Mouse (Mus musculus) heart, embryonic 11.5 days (tissue): ENCODE results near the gene Gm5089. TPM values are rescaled to one million over a fixed set of nuclear protein-coding genes. Genes with fewer than 3 reads are reported as not detected.
"Not testable (repeated sequence)": the region's sequence is repeated elsewhere in the genome, so short reads cannot be mapped to it uniquely, and the experiment has no call there.

ENCODE experiments used
- ATAC-seq: fragments of 200-750 bp; cut with Nextera tagmentation; replicated peaks from 2 replicates; pipeline ENCODE4 v1.8.0; 2017; ENCODE audit warnings: moderate library complexity; ENCODE audit not compliant: insufficient number of reproducible peaks, low FRiP score, low TSS enrichment
- H3K27ac ChIP-seq: fragments of 300-500 bp; sonication (generic); 2 replicates; pipeline ENCODE4 v1.5.1; 2014; ENCODE audit warnings: mild to moderate bottlenecking, low read depth, low read length
- H3K27me3 ChIP-seq: fragments of 300-500 bp; sonication (generic); 2 replicates; pipeline ENCODE4 v1.6.1; 2014; ENCODE audit warnings: mild to moderate bottlenecking, low read length, mixed read lengths; ENCODE audit not compliant: control insufficient read depth, insufficient read depth
- H3K36me3 ChIP-seq: fragments of 300-500 bp; sonication (generic); 2 replicates; pipeline ENCODE4 v1.6.1; 2014; ENCODE audit warnings: mild to moderate bottlenecking, low read length, moderate library complexity, mixed read lengths; ENCODE audit not compliant: control insufficient read depth, insufficient read depth
- H3K4me1 ChIP-seq: fragments of 300-500 bp; sonication (generic); 2 replicates; pipeline ENCODE4 v1.6.1; 2014; ENCODE audit warnings: low read length; ENCODE audit not compliant: control insufficient read depth, insufficient read depth
- H3K4me2 ChIP-seq: fragments of 300-500 bp; sonication (generic); 2 replicates; pipeline ENCODE4 v1.6.1; 2014; ENCODE audit warnings: mild to moderate bottlenecking, moderate library complexity
- H3K4me3 ChIP-seq: fragments of 300-500 bp; sonication (generic); 2 replicates; pipeline ENCODE4 v1.5.1; 2014; ENCODE audit warnings: low read depth, low read length
- H3K9ac ChIP-seq: fragments of 300-500 bp; sonication (generic); 2 replicates; pipeline ENCODE4 v1.6.1; 2014; ENCODE audit warnings: mild to moderate bottlenecking, low read depth, low read length, moderate library complexity
- H3K9me3 ChIP-seq: fragments of 300-500 bp; sonication (generic); replicated peaks from 2 replicates; pipeline ENCODE4 v1.6.1; 2016; ENCODE audit warnings: low read length; ENCODE audit not compliant: control insufficient read depth
- WGBS: fragments of 180-500 bp; shearing (Covaris S2); extraction: QIAGEN DNeasy Blood & Tissue Kit; methylation state at CpG from one replicate; pipeline ENCODE4 v1.1.7; 2014; ENCODE audit not compliant: insufficient replicate concordance; 5-methylcytosine and 5-hydroxymethylcytosine counted together
- polyA plus RNA-seq: library from polyadenylated mRNA; unstranded; fragments of >200 nt; fragmentation: Nextera tagmentation; extraction: Ambion mirVana; gene quantifications from 2 replicates; pipeline ENCODE4 v1.2.1, GENCODE M21; 2014

Gm5089 gene
- polyA plus RNA-seq, 1 experiment from 2014 or later: not detected

- Histone ChIP-seq H3K4me2 (no peak overlapping the region), H3K9me3 (no peaks in the 10 kb centered on the region), H3K9ac (no peak overlapping the region), H3K27me3 (peaks cover 96% of the 10 kb centered on the region), H3K4me3 (no peak overlapping the region), H3K36me3 (no peaks in the 10 kb centered on the region), H3K4me1 (peaks cover 14% of the 10 kb centered on the region; the same call in 1 of the 2 replicates), H3K27ac (no peak overlapping the region)
- no peak for ATAC-seq
- 7% methylated on average over 23 of the region's 23 CpGs for WGBS
Measured at GRCm38 (mm10) chr14:122467926-122468841, 17.3 kb upstream of the Gm5089 start.

- H3K36me3 ChIP-seq: no peaks in the 10 kb centered on the region
- H3K4me2 ChIP-seq: no peak overlapping the region
- H3K27me3 ChIP-seq: peaks cover 96% of the 10 kb centered on the region
- no peaks in the 10 kb centered on the region for H3K9me3 ChIP-seq
- no peak overlapping the region for H3K27ac ChIP-seq
- WGBS: 64% methylated on average over 7 of the region's 7 CpGs
- ATAC-seq: no peak
- no peak overlapping the region for H3K4me3 ChIP-seq
- no peak overlapping the region for H3K9ac ChIP-seq
- H3K4me1 ChIP-seq: peaks cover 16% of the 10 kb centered on the region; the same call in 1 of the 2 replicates
Measured at GRCm38 (mm10) chr14:122466756-122467362, 15.9 kb upstream of the Gm5089 start.

GRCm38 (mm10) chr14:122465931-122466490 lies 15.1 kb upstream of the Gm5089 start:
- peak overlapping the region; percentile 57 for H3K4me3 ChIP-seq
- ATAC-seq: no peak
- H3K9ac ChIP-seq: no peak overlapping the region
- peaks cover 94% of the 10 kb centered on the region for H3K27me3 ChIP-seq
- no peaks in the 10 kb centered on the region for H3K36me3 ChIP-seq
- H3K4me1 ChIP-seq: peaks cover 16% of the 10 kb centered on the region; the same call in 1 of the 2 replicates
- no peak overlapping the region for H3K27ac ChIP-seq
- peak overlapping the region; percentile 96; the same call in 1 of the 2 replicates for H3K4me2 ChIP-seq
- 28% methylated on average over 13 of the region's 13 CpGs for WGBS
- no peaks in the 10 kb centered on the region for H3K9me3 ChIP-seq

- ATAC-seq: peak; percentile 56
Measured at GRCm38 (mm10) chr14:122464763-122465741, 14.1 kb upstream of the Gm5089 start, which contains the start of gene Zic5. TSS of gene Zic5 (minus strand) at chr14:122465677.

GRCm38 (mm10) chr14:122464351-122464762 lies 13.4 kb upstream of the Gm5089 start:
- no peaks in the 10 kb centered on the region for H3K9me3 ChIP-seq
- H3K27ac ChIP-seq: no peak overlapping the region
- H3K9ac ChIP-seq: no peak overlapping the region
- no peaks in the 10 kb centered on the region for H3K36me3 ChIP-seq
- peaks cover 16% of the 10 kb centered on the region; the same call in 1 of the 2 replicates for H3K4me1 ChIP-seq
- H3K27me3 ChIP-seq: peaks cover 85% of the 10 kb centered on the region
- peak overlapping the region; percentile 96 for H3K4me2 ChIP-seq
- H3K4me3 ChIP-seq: peak overlapping the region; percentile 57
- no peak for ATAC-seq
- WGBS: under 1% methylated on average over 50 of the region's 62 CpGs

More at GRCm38 (mm10) chr14:122464763-122465741, 14.1 kb upstream of the Gm5089 start, which contains the start of gene Zic5:
- H3K4me3 ChIP-seq: peak within 1 kb of the TSS; percentile 57
- no peaks in the 10 kb centered on the region for H3K36me3 ChIP-seq
- no peak within 1 kb of the TSS for H3K27ac ChIP-seq
- WGBS: under 1% methylated on average over 40 of the region's 62 CpGs
- H3K4me2 ChIP-seq: peak within 1 kb of the TSS; percentile 96
- H3K9me3 ChIP-seq: no peaks in the 10 kb centered on the region
- peaks cover 16% of the 10 kb centered on the region; the same call in 1 of the 2 replicates for H3K4me1 ChIP-seq
- peaks cover 89% of the 10 kb centered on the region for H3K27me3 ChIP-seq
- H3K9ac ChIP-seq: no peak within 1 kb of the TSS

GRCm38 (mm10) chr14:122463734-122464341 lies 12.9 kb upstream of the Gm5089 start:
- not testable (repeated sequence) for H3K9ac ChIP-seq, ATAC-seq, H3K36me3 ChIP-seq, H3K9me3 ChIP-seq, H3K27ac ChIP-seq
- H3K4me3 ChIP-seq: peak overlapping the region; percentile 57
- H3K27me3 ChIP-seq: peaks cover 80% of the 10 kb centered on the region
- under 1% methylated on average over 49 of the region's 58 CpGs for WGBS
- H3K4me1 ChIP-seq: peaks cover 16% of the 10 kb centered on the region; the same call in 1 of the 2 replicates
- H3K4me2 ChIP-seq: peak overlapping the region; percentile 96

GRCm38 (mm10) chr14:122463080-122463691 lies 12.3 kb upstream of the Gm5089 start:
- Histone ChIP-seq H3K27me3 (peaks cover 74% of the 10 kb centered on the region), H3K4me2 (peak overlapping the region; percentile 96), H3K4me3 (peak overlapping the region; percentile 57), H3K27ac (no peak overlapping the region), H3K9me3 (no peaks in the 10 kb centered on the region), H3K4me1 (peaks cover 16% of the 10 kb centered on the region; the same call in 1 of the 2 replicates), H3K36me3 (no peaks in the 10 kb centered on the region), H3K9ac (0 out of 2 replicates have a peak overlapping the region, but pooled peaks have one; percentile 22)
- ATAC-seq: 0 out of 2 replicates have a peak, but pooled peaks have one; percentile 7
- under 1% methylated on average over 40 of the region's 40 CpGs for WGBS
